Mouse (Mus musculus) liver, embryonic 12.5 days (tissue): ENCODE results near the gene Nt5c1a. TPM values are rescaled to one million over a fixed set of nuclear protein-coding genes. Genes with fewer than 3 reads are reported as not detected.
A peak's percentile ranks its signal among the peaks of the same experiment; 100 is the strongest.

Experiments
- ATAC-seq: fragments of 200-750 bp; cut with Nextera tagmentation; 2 replicates; pipeline ENCODE4 v1.8.0; 2017; ENCODE audit warnings: moderate number of reproducible peaks, mild to moderate bottlenecking, moderate library complexity
- H3K27ac ChIP-seq: fragments of 300-500 bp; sonication (generic); 2 replicates; pipeline ENCODE4 v1.5.1; 2016; ENCODE audit warnings: mild to moderate bottlenecking
- H3K27me3 ChIP-seq: fragments of 300-500 bp; sonication (generic); replicated peaks from 2 replicates; pipeline ENCODE4 v1.6.1; 2016; ENCODE audit warnings: mild to moderate bottlenecking, moderate library complexity
- H3K36me3 ChIP-seq: fragments of 300-500 bp; sonication (generic); 2 replicates; pipeline ENCODE4 v1.6.1; 2016; ENCODE audit warnings: mild to moderate bottlenecking, moderate library complexity
- H3K4me1 ChIP-seq: fragments of 300-500 bp; sonication (generic); 2 replicates; pipeline ENCODE4 v1.6.1; 2016
- H3K4me2 ChIP-seq: fragments of 300-500 bp; sonication (generic); 2 replicates; pipeline ENCODE4 v1.6.1; 2016; ENCODE audit warnings: mild to moderate bottlenecking, moderate library complexity
- H3K4me3 ChIP-seq: fragments of 300-500 bp; sonication (generic); 2 replicates; pipeline ENCODE4 v1.5.1; 2016; ENCODE audit warnings: mild to moderate bottlenecking, moderate library complexity
- H3K9ac ChIP-seq: fragments of 300-500 bp; sonication (generic); 2 replicates; pipeline ENCODE4 v1.6.1; 2016; ENCODE audit warnings: mild to moderate bottlenecking, moderate library complexity
- H3K9me3 ChIP-seq: fragments of 300-500 bp; sonication (generic); replicated peaks from 2 replicates; pipeline ENCODE4 v1.6.1; 2016; ENCODE audit warnings: mild to moderate bottlenecking, moderate library complexity
- WGBS: fragments of 180-500 bp; shearing (Covaris S2); methylation state at CpG from one replicate; pipeline ENCODE4 v1.1.7; 2016; ENCODE audit not compliant: insufficient replicate concordance; 5-methylcytosine and 5-hydroxymethylcytosine counted together
- polyA plus RNA-seq: library from polyadenylated mRNA; unstranded; fragments of >200 nt; fragmentation: Nextera tagmentation; extraction: Ambion mirVana; gene quantifications from 2 replicates; pipeline ENCODE4 v1.2.1, GENCODE M21; 2016

The Nt5c1a gene
- polyA plus RNA-seq, 1 experiment from 2014 or later: not detected

DNA sequence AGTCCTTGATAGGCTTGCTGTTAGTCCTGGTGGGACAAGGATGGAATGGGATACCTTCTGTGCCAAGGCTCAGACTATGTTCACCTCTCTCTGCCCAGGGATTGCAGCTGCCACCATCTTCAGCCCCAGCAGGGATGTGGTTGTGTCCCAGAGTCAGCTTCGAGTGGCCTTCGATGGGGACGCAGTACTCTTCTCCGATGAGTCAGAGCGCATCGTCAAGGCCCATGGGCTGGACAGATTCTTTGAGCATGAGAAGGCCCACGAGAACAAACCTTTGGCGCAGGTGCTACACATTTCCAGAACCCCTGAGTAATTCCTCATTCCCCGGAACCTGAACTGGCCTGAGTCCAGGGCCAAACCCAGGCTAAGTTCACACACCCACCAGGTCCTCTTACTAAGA lies 12.7 kb downstream of the Nt5c1a start:
- H3K27ac ChIP-seq: no peak overlapping the region
- H3K4me1 ChIP-seq: no peaks in the 10 kb centered on the region
- no peak overlapping the region for H3K9ac ChIP-seq
- H3K4me2 ChIP-seq: no peak overlapping the region
- no peak for ATAC-seq
- WGBS: 80% methylated on average over 9 of the region's 9 CpGs
- no peaks in the 10 kb centered on the region for H3K9me3 ChIP-seq
- no peak overlapping the region for H3K4me3 ChIP-seq
- H3K27me3 ChIP-seq: peaks cover 59% of the 10 kb centered on the region
- H3K36me3 ChIP-seq: no peaks in the 10 kb centered on the region

DNA sequence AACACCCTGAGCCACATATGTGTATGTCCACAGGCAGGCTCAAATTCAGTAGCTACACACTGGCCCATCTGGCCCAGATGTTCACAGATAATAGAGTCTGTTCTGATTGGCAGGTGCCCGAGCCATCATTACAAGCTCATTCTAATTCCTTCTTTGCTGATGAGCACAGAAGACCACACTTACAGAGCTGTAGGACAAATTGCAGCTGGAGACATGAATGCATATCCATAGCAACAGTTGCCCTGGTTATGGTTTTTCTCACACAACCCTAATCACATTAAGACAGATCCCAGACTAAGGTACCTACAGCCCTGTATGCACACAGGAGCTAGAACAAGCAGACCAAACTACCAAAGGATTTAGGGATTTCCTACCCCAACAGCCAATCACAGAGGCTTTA lies 14.1 kb downstream of the Nt5c1a start:
- ATAC-seq: no peak

DNA sequence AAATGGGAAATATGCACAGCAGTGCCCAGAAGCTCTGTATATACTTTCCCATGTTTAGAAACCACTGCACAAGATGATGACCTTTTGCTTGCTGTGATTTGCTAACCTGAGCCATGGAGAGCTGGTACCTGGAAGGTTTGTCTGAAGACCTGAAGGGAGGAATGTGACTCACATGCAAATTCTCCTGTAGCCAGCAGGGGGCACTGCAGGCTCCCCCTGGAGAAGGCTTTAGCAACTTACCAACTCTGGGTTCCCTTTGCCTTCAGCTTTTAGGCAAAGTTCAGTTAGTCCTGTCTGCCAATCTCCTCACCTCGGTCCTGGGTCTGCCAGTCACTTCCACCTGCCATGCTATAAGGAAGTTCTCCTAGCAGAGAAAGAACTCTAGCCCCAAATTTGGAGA lies 15.5 kb downstream of the Nt5c1a start:
- H3K36me3 ChIP-seq: no peaks in the 10 kb centered on the region
- H3K4me2 ChIP-seq: no peak overlapping the region
- no peak overlapping the region for H3K4me3 ChIP-seq
- H3K27me3 ChIP-seq: peaks cover 49% of the 10 kb centered on the region
- H3K4me1 ChIP-seq: no peaks in the 10 kb centered on the region
- no peak overlapping the region for H3K9ac ChIP-seq
- WGBS: 3% methylated on average over 1 of the region's 1 CpGs
- no peak for ATAC-seq
- H3K27ac ChIP-seq: no peak overlapping the region
- H3K9me3 ChIP-seq: no peaks in the 10 kb centered on the region

More for the DNA sequence above, 14.1 kb downstream of the Nt5c1a start:
- H3K27ac ChIP-seq: no peak overlapping the region
- no peak overlapping the region for H3K4me3 ChIP-seq
- no peak overlapping the region for H3K9ac ChIP-seq
- no peak overlapping the region for H3K4me2 ChIP-seq
- no peaks in the 10 kb centered on the region for H3K36me3 ChIP-seq
- WGBS: 59% methylated on average over 1 of the region's 1 CpGs
- no peaks in the 10 kb centered on the region for H3K9me3 ChIP-seq
- H3K4me1 ChIP-seq: no peaks in the 10 kb centered on the region
- peaks cover 54% of the 10 kb centered on the region for H3K27me3 ChIP-seq

DNA sequence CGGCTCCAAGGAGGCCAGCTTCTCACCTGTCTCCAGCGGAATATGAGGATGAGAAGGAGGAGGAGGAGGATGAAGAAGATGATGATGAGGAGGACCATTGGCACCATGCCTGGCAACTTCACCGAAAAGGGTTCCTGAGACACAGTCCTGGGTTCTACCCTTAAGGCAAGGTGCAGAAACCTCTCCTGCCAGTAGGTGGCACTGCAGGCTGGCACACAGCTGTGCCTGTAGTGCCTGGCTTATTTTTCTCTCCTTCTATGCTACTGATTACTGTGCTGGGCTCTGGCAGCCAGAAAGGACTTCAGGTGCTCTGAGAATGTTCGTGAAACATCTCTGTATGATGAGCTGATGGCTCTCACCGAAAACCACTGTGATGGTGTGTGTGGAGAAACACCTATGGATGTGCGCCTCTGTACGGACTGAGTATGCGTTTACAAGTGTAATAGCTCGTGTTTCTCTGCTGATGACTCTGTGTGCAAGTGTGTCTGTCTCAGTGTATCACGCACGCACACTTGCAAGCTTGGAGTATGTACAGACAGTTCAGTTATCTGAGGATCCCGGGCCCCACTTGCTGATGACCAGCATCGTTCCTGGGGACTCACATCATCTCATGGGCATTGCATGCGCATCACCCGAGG lies 18.5 kb downstream of the Nt5c1a start:
- Histone ChIP-seq H3K9ac (no peak overlapping the region), H3K4me3 (no peak overlapping the region), H3K36me3 (no peaks in the 10 kb centered on the region), H3K27me3 (peaks cover 30% of the 10 kb centered on the region), H3K27ac (no peak overlapping the region), H3K9me3 (no peaks in the 10 kb centered on the region), H3K4me2 (no peak overlapping the region), H3K4me1 (no peaks in the 10 kb centered on the region)
- ATAC-seq: peak; percentile 52; the same call in 1 of the 2 replicates
- 65% methylated on average over 15 of the region's 15 CpGs for WGBS

DNA sequence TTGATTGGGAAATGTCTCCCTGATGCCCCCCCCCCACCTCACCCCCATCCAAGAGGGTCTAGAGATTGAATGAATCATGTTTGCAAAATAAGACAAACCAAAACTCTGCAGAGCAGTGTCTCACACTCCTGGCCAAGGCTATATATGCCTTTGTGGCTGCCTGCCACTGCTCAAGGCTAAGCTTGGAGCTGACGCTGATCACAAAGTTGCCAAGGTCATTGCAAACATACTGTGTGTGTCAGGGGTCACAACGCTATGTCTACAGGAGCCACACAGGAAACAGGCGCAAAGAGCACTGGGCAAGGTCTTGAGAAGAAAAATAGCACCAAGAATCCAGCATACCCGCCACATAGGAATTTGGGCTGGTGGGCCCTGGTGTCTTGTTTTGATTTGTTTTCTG lies 19.3 kb downstream of the Nt5c1a start:
- H3K4me1 ChIP-seq: no peaks in the 10 kb centered on the region
- no peak overlapping the region for H3K4me2 ChIP-seq
- H3K4me3 ChIP-seq: no peak overlapping the region
- no peaks in the 10 kb centered on the region for H3K36me3 ChIP-seq
- H3K9me3 ChIP-seq: no peaks in the 10 kb centered on the region
- no peak overlapping the region for H3K9ac ChIP-seq
- 55% methylated on average over 4 of the region's 4 CpGs for WGBS
- H3K27ac ChIP-seq: no peak overlapping the region
- H3K27me3 ChIP-seq: peaks cover 23% of the 10 kb centered on the region
- no peak for ATAC-seq

DNA sequence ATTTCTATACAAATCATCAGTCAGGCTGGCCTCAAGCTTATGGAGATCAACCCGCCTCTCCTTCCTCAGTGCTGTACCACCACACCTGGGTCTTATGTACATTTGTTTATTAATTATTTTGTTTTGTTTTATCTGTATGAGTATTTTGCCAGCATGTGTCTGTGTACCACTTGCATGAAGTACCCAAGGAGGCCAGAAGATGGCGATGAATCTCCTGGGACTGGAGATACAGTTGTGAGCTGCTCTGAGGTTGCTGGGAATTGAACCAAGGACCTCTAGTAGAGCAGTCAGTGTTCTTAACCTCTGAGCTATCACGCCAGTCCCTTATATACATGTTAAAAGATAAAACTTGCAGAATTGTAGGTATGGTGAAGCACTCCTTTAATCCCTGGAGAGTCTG lies 22.0 kb downstream of the Nt5c1a start:
- H3K4me2 ChIP-seq: no peak overlapping the region
- ATAC-seq: no peak
- H3K9me3 ChIP-seq: no peaks in the 10 kb centered on the region
- peaks cover 22% of the 10 kb centered on the region; the same call in 1 of the 2 replicates for H3K27me3 ChIP-seq
- no peaks in the 10 kb centered on the region for H3K4me1 ChIP-seq
- H3K4me3 ChIP-seq: no peak overlapping the region
- 24% methylated on average over 3 of the region's 3 CpGs for WGBS
- H3K9ac ChIP-seq: no peak overlapping the region
- no peak overlapping the region for H3K27ac ChIP-seq
- H3K36me3 ChIP-seq: no peaks in the 10 kb centered on the region

DNA sequence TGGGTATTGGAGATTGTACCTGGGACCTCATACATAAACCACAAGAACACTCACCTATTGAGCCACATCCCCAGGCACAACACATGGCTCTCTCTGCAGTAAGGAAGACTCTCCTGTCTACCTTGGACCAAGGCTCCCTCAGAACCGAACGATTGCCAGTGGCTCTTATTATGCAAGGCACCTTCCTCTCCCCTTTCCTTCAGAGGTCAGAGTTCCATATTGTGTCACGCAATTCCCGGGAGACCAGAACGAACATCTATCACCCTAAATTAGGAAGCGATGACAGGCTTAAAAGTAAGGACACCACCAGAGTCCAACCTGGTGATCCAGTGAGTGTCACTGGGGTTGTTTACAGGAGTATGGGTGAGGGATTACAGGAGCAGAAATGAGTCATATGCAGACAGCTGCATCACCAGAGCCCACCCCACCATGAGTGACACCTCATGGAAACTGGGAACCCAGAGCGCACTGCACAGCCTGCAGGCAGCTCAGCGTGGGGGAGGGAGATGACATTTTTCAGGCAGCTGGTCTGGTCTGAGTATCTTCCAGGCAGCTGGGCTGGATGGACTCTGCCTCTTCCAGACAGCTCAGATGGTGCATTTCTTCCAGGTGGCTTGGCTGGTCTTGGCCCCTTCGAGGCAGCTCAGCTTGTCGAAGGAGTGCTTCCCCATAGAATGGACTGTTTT lies 24.6 kb downstream of the Nt5c1a start:
- Histone ChIP-seq H3K9me3 (no peaks in the 10 kb centered on the region), H3K4me2 (no peak overlapping the region), H3K36me3 (no peaks in the 10 kb centered on the region), H3K9ac (no peak overlapping the region), H3K27ac (no peak overlapping the region), H3K4me1 (no peaks in the 10 kb centered on the region), H3K4me3 (no peak overlapping the region), H3K27me3 (peaks cover 33% of the 10 kb centered on the region)
- no peak for ATAC-seq
- WGBS: 58% methylated on average over 10 of the region's 10 CpGs

DNA sequence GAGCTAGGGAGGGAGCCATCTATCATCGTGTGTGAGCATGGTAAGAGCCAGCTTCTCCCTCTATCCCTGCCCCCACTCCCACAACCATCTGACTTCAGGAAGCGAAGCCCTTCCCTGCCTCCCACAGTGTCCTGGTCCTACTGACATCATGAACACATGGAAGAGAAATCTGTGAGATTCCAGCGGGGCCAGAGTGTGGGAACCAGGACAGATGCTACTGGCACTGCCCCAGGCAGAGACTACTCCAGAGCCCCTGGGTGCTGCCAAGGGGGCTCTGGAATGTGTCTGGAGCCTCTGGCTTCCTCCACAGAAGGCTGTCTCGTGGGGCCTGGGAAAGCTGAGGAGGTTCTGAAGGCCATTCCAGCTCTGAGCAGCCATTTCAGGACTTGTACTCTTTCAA lies 26.4 kb downstream of the Nt5c1a start:
- Histone ChIP-seq H3K4me1 (no peaks in the 10 kb centered on the region), H3K9me3 (no peaks in the 10 kb centered on the region), H3K9ac (no peak overlapping the region), H3K27me3 (peaks cover 48% of the 10 kb centered on the region), H3K36me3 (no peaks in the 10 kb centered on the region), H3K27ac (no peak overlapping the region), H3K4me2 (no peak overlapping the region), H3K4me3 (no peak overlapping the region)
- no peak for ATAC-seq
- 33% methylated on average over 4 of the region's 4 CpGs for WGBS

DNA sequence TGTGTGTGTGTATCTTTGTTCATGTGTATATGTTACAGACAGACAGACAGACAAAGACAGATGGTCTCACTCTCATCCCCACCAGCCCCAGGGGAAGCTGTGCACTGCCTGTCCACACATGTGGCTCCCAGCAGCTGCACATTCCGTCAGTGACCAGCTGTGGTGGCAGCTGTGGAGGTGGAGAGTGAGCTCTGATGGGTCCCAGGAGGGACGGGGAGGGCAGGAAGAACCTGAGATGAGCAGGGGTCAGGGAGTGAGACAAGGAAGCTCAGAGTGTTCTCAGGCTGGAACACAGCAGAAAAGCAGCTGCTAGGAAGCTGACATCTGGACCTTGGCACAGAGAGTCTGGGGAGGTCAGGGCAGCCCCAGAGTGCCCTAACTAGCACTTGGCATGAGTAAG lies 27.0 kb downstream of the Nt5c1a start:
- Histone ChIP-seq H3K27ac (no peak overlapping the region), H3K4me1 (0 out of 2 replicates have a peak, but pooled peaks cover 2% of the 10 kb centered on the region), H3K36me3 (no peaks in the 10 kb centered on the region), H3K27me3 (peaks cover 54% of the 10 kb centered on the region), H3K4me3 (no peak overlapping the region), H3K9me3 (no peaks in the 10 kb centered on the region), H3K9ac (no peak overlapping the region), H3K4me2 (no peak overlapping the region)
- no peak for ATAC-seq
- WGBS: 28% methylated on average over 2 of the region's 2 CpGs

DNA sequence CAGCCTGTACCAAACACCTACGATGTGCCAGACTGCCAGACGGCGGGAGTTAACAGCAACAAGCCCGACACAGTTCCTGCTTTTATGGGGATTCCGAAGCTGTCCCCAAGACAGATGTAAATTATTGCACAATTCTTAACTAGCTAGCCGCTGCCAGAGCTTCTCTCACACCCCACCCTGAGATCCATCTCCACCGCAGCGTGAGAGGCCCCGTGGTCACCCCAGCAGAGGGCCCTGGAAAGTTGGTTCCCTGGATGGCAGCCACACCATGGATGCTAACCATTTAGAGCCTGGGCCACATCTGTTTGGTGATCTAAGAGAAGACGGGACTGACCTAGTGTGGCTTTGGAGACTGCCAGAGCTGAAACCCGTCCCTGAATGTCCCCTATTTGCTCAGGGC lies 27.9 kb downstream of the Nt5c1a start:
- Histone ChIP-seq H3K36me3 (no peaks in the 10 kb centered on the region), H3K27ac (no peak overlapping the region), H3K27me3 (peaks cover 63% of the 10 kb centered on the region), H3K4me2 (no peak overlapping the region), H3K4me3 (no peak overlapping the region), H3K4me1 (peaks cover 9% of the 10 kb centered on the region; the same call in 1 of the 2 replicates), H3K9ac (no peak overlapping the region), H3K9me3 (no peaks in the 10 kb centered on the region)
- no peak for ATAC-seq
- WGBS: 66% methylated on average over 11 of the region's 11 CpGs

DNA sequence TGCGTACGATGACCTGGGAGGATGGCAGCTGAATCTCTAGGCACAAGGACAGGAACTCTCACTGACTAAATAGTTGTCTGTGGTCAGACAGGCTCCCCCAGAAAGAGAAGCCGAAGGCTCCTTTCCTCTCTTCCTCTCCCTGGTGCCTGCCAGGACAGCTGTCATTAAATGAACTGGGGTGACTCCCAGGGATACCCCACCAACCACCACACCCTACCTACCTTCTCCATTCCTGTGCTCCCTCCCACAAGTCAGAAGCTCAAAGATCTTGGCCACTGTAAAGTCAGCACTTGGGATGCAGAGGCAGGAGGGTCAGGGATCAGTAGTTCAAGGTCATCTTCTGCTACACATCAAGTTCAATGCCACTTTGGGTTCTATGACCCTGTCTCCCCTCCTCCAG lies 31.5 kb downstream of the Nt5c1a start:
- Histone ChIP-seq H3K9ac (no peak overlapping the region), H3K4me1 (peaks cover 9% of the 10 kb centered on the region; the same call in 1 of the 2 replicates), H3K27me3 (peaks cover 93% of the 10 kb centered on the region), H3K27ac (no peak overlapping the region), H3K4me2 (no peak overlapping the region), H3K9me3 (no peaks in the 10 kb centered on the region), H3K36me3 (no peaks in the 10 kb centered on the region), H3K4me3 (no peak overlapping the region)
- ATAC-seq: no peak
- WGBS: 33% methylated on average over 3 of the region's 3 CpGs

DNA sequence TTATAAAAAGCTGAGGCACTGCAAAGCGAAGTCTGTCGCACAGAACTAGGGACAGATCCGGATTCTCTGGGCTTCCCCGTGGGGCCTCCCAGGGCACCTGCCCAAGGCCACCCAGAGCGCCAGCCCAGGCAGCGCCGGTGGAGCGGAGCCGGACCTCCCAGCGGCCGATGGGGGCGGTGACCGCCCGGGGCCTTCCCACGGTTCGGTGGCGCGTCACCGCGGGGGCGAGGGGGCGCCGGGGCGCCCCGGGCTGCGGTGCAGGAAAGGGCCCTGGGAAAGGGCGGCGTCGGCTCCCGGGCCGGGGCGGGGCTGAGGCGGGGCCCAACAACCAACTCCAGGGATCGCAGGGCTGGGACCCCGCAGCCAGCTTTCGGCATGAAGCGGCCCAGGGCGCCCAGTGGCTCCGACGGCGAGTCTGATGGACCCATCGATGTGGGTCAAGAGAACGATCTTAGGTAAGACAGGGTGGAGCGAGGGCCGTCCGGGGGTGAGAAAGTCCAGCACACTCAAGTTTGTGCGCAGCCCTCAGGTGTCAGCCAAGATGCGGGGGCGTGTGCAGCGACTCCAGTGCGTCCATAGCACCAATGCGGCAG lies 32.3 kb downstream of the Nt5c1a start, which contains the start of gene Heyl:
TSS of gene Heyl (plus strand) at position 65 of the 593 bp plus-strand sequence.
- Histone ChIP-seq H3K4me1 (peaks cover 9% of the 10 kb centered on the region; the same call in 1 of the 2 replicates), H3K4me2 (peak within 1 kb of the TSS; percentile 65), H3K9ac (peak within 1 kb of the TSS; percentile 42; the same call in 1 of the 2 replicates), H3K9me3 (no peaks in the 10 kb centered on the region), H3K27me3 (peaks cover 94% of the 10 kb centered on the region), H3K27ac (no peak within 1 kb of the TSS), H3K36me3 (no peaks in the 10 kb centered on the region), H3K4me3 (peak within 1 kb of the TSS; percentile 42)
- WGBS: 6% methylated on average over 52 of the region's 52 CpGs
- ATAC-seq: peak; percentile 50; the same call in 1 of the 2 replicates
